Mouse (Mus musculus) neural tube, embryonic 11.5 days (tissue): ENCODE measurements around the gene Cox10. TPM values are rescaled to one million over a fixed set of nuclear protein-coding genes. Genes with fewer than 3 reads are reported as not detected.

Experiments used
- ATAC-seq: fragments of 200-750 bp; cut with Nextera tagmentation; 2 replicates; pipeline ENCODE4 v1.8.0; 2017; ENCODE audit warnings: moderate number of reproducible peaks, mild to moderate bottlenecking, moderate TSS enrichment, moderate library complexity; ENCODE audit not compliant: insufficient read depth, low FRiP score, low TSS enrichment
- DNase-seq: peaks from one replicate; pipeline ENCODE4 v3.0.0-alpha.2; 2015; ENCODE audit warnings: low spot score
- H3K27ac ChIP-seq: fragments of 300-500 bp; sonication (generic); 2 replicates; pipeline ENCODE4 v1.5.1; 2014; ENCODE audit warnings: low read depth, mild to moderate bottlenecking, low read length
- H3K27me3 ChIP-seq: fragments of 300-500 bp; sonication (generic); 2 replicates; pipeline ENCODE4 v1.6.1; 2014; ENCODE audit warnings: mild to moderate bottlenecking, low read length, mixed read lengths; ENCODE audit not compliant: control insufficient read depth, insufficient read depth
- H3K36me3 ChIP-seq: fragments of 300-500 bp; sonication (generic); 2 replicates; pipeline ENCODE4 v1.6.1; 2014; ENCODE audit warnings: mild to moderate bottlenecking, low read length, moderate library complexity, mixed read lengths; ENCODE audit not compliant: control insufficient read depth, insufficient read depth
- H3K4me1 ChIP-seq: fragments of 300-500 bp; sonication (generic); 2 replicates; pipeline ENCODE4 v1.6.1; 2014; ENCODE audit warnings: low read length, mixed read lengths; ENCODE audit not compliant: control insufficient read depth, insufficient read depth
- H3K4me2 ChIP-seq: fragments of 300-500 bp; sonication (generic); 2 replicates; pipeline ENCODE4 v1.6.1; 2014; ENCODE audit warnings: low read depth, mild to moderate bottlenecking, moderate library complexity
- H3K4me3 ChIP-seq: fragments of 300-500 bp; sonication (generic); 2 replicates; pipeline ENCODE4 v1.5.1; 2014; ENCODE audit warnings: low read depth, low read length
- H3K9ac ChIP-seq: fragments of 300-500 bp; sonication (generic); 2 replicates; pipeline ENCODE4 v1.6.1; 2014; ENCODE audit warnings: mild to moderate bottlenecking, low read length
- H3K9me3 ChIP-seq: fragments of 300-500 bp; sonication (generic); 2 replicates; pipeline ENCODE4 v1.6.1; 2016; ENCODE audit warnings: low read length; ENCODE audit not compliant: control insufficient read depth
- WGBS: fragments of 180-500 bp; shearing (Covaris S2); extraction: QIAGEN DNeasy Blood & Tissue Kit; methylation state at CpG from one replicate; pipeline ENCODE4 v1.1.7; 2014; 5-methylcytosine and 5-hydroxymethylcytosine counted together
- polyA plus RNA-seq: library from polyadenylated mRNA; unstranded; fragments of >200 nt; fragmentation: Nextera tagmentation; extraction: Ambion mirVana; gene quantifications from 2 replicates; pipeline ENCODE4 v1.2.1, GENCODE M21; 2014

The Cox10 gene
- polyA plus RNA-seq, 1 experiment from 2014 or later: 29.4 TPM

GRCm38 (mm10) chr11:63923386-63923785 lies 155.9 kb downstream of the Cox10 start:
- Histone ChIP-seq H3K36me3 (no peaks in the 10 kb centered on the region), H3K9me3 (no peaks in the 10 kb centered on the region), H3K4me1 (peaks cover 26% of the 10 kb centered on the region), H3K9ac (peak overlapping the region; percentile 47; the same call in 1 of the 2 replicates), H3K4me3 (peak overlapping the region; percentile 31), H3K27me3 (peaks cover 15% of the 10 kb centered on the region), H3K4me2 (peak overlapping the region; percentile 68), H3K27ac (no peak overlapping the region)
- ATAC-seq (no peak), DNase-seq (peak; percentile 46)
- WGBS: under 1% methylated on average over 29 of the region's 29 CpGs

GRCm38 (mm10) chr11:63922091-63922621 lies 157.1 kb downstream of the Cox10 start, which contains the start of gene Hs3st3b1:
TSS of gene Hs3st3b1 (minus strand) at chr11:63922290.
- H3K4me3 ChIP-seq: peak within 1 kb of the TSS; percentile 73
- H3K9me3 ChIP-seq: no peaks in the 10 kb centered on the region
- peaks cover 15% of the 10 kb centered on the region for H3K27me3 ChIP-seq
- peaks cover 32% of the 10 kb centered on the region for H3K4me1 ChIP-seq
- DNase-seq (peak; percentile 96), ATAC-seq (peak; percentile 92)
- peak within 1 kb of the TSS; percentile 68 for H3K9ac ChIP-seq
- WGBS: under 1% methylated on average over 43 of the region's 43 CpGs
- H3K27ac ChIP-seq: 0 out of 2 replicates have a peak within 1 kb of the TSS, but pooled peaks have one; percentile 8
- no peaks in the 10 kb centered on the region for H3K36me3 ChIP-seq
- peak within 1 kb of the TSS; percentile 68 for H3K4me2 ChIP-seq

- ATAC-seq: peak; percentile 18; the same call in 1 of the 2 replicates
- Histone ChIP-seq H3K36me3 (no peaks in the 10 kb centered on the region), H3K4me3 (peak overlapping the region; percentile 73), H3K9me3 (no peaks in the 10 kb centered on the region), H3K4me2 (peak overlapping the region; percentile 68), H3K27me3 (peaks cover 15% of the 10 kb centered on the region), H3K4me1 (peaks cover 37% of the 10 kb centered on the region), H3K27ac (no peak overlapping the region), H3K9ac (peak overlapping the region; percentile 68)
- DNase-seq: peak; percentile 57
- WGBS: under 1% methylated on average over 80 of the region's 80 CpGs
These were observed 158.0 kb downstream of the Cox10 start for GRCm38 (mm10) chr11:63921044-63921951.

GRCm38 (mm10) chr11:63920531-63920930 lies 158.7 kb downstream of the Cox10 start:
- ATAC-seq: peak; percentile 46; the same call in 1 of the 2 replicates
- H3K27me3 ChIP-seq: peaks cover 15% of the 10 kb centered on the region
- peaks cover 37% of the 10 kb centered on the region for H3K4me1 ChIP-seq
- peak overlapping the region; percentile 73 for H3K4me3 ChIP-seq
- H3K27ac ChIP-seq: peak overlapping the region; percentile 60; the same call in 1 of the 2 replicates
- 0% methylated on average over 33 of the region's 33 CpGs for WGBS
- peak; percentile 92 for DNase-seq
- H3K9me3 ChIP-seq: no peaks in the 10 kb centered on the region
- peak overlapping the region; percentile 68 for H3K9ac ChIP-seq
- H3K4me2 ChIP-seq: peak overlapping the region; percentile 68
- no peaks in the 10 kb centered on the region for H3K36me3 ChIP-seq

- 0 out of 2 replicates have a peak overlapping the region, but pooled peaks have one; percentile 49 for H3K27ac ChIP-seq
- ATAC-seq: no peak
- peak overlapping the region; percentile 68 for H3K9ac ChIP-seq
- peaks cover 31% of the 10 kb centered on the region for H3K4me1 ChIP-seq
- H3K36me3 ChIP-seq: no peaks in the 10 kb centered on the region
- no peaks in the 10 kb centered on the region for H3K9me3 ChIP-seq
- peak overlapping the region; percentile 68 for H3K4me2 ChIP-seq
- peaks cover 8% of the 10 kb centered on the region for H3K27me3 ChIP-seq
- peak overlapping the region; percentile 73 for H3K4me3 ChIP-seq
- peak; percentile 49 for DNase-seq
- WGBS: under 1% methylated on average over 52 of the region's 52 CpGs
These were observed 159.8 kb downstream of the Cox10 start for GRCm38 (mm10) chr11:63919211-63920098.

- 3% methylated on average over 17 of the region's 17 CpGs for WGBS
- no peaks in the 10 kb centered on the region for H3K9me3 ChIP-seq
- peak overlapping the region; percentile 73 for H3K4me3 ChIP-seq
- H3K4me1 ChIP-seq: peaks cover 36% of the 10 kb centered on the region
- no peak overlapping the region for H3K27ac ChIP-seq
- peak; percentile 39 for DNase-seq
- H3K27me3 ChIP-seq: peaks cover 5% of the 10 kb centered on the region; the same call in 1 of the 2 replicates
- ATAC-seq: no peak
- peak overlapping the region; percentile 68 for H3K9ac ChIP-seq
- no peaks in the 10 kb centered on the region for H3K36me3 ChIP-seq
- H3K4me2 ChIP-seq: peak overlapping the region; percentile 68
These were observed 160.8 kb downstream of the Cox10 start for GRCm38 (mm10) chr11:63918321-63919105.

- Histone ChIP-seq H3K36me3 (no peaks in the 10 kb centered on the region), H3K9ac (no peak overlapping the region), H3K4me3 (no peak overlapping the region), H3K4me1 (peaks cover 33% of the 10 kb centered on the region), H3K27me3 (no peaks in the 10 kb centered on the region), H3K4me2 (peak overlapping the region; percentile 68), H3K27ac (no peak overlapping the region), H3K9me3 (no peaks in the 10 kb centered on the region)
- ATAC-seq (no peak), DNase-seq (no peak)
- 10% methylated on average over 6 of the region's 6 CpGs for WGBS
These were observed 161.7 kb downstream of the Cox10 start for GRCm38 (mm10) chr11:63917561-63917960.
